Mouse (Mus musculus) thymus, postnatal 10 days (tissue): ENCODE data around the gene C9.

Source experiments
- DNase-seq, 2 experiments: peaks; one replicate each; pipeline ENCODE4 v3.0.0; 2021; ENCODE audit warnings: low spot score in 2 of 2

The C9 gene

DNA sequence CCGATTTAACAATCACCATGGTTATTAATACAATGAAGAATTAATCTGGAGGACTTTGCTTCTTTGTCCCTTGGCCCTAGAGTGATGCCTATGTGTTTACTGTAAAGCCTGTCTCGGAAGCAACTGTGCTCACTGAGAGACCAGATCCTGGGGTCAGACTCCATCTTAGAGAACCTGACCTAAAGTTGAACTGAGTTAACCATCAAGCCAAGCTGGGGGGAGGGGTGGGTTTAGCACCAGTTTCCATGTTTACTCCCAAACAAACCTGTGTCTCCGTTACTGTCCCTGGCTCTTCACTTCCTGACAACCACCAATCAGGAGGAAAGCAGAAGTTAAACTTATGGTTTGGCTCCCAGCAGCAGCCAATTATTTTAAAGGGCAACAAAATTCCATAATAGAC is 38.4 kb downstream of the C9 start:
- DNase-seq, result no peak

DNA sequence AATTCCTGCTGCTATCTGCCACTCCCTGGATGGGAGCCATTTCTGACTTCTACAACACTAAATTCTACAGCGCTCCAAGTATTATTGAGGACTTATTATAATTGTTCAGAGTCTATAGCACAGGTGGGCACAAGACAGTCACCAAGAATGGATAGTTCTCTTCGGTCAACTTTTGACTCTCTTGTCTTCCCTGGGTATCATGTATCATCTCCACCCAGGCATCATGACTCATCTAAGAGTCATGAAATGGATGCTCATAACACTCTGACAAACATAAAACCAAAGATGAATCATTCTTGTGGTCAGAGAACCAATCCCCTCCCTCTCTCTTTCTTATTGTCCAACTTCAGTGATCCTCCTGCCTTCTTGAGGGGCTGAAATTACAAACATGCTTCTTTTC is 47.3 kb downstream of the C9 start:
- no peak for DNase-seq

DNA sequence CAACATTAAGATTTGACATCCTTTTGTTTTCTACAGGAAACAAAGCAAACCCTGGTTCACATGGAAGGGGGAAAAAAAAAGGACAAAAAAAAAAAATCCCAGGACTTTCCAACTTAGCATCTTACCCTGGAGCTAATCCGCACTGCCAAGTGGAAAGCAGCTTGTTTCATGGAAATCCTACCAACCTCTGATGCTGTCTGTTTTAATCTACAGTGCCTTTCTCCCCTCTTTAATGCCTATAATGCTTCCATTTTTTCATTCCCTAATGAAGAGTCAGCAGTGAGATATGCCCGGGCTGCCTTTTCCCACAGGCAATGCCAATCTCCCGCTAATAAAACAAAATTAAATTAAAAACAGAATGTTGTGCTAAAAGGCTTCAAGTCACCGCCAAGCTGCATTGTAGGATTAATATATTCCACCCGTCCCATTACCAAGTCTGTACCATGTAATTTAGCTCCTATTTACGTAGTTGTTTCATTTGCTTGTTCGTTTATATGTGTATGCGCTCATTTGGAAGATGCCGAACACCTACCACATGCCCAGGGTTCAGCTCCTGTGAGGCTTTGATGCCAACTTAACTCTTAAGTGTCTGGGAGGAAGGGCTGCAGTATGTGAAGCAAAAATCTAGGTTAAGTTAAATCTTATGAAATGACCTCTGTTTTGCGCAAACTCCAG is 53.4 kb downstream of the C9 start:
- no peak for DNase-seq

DNA sequence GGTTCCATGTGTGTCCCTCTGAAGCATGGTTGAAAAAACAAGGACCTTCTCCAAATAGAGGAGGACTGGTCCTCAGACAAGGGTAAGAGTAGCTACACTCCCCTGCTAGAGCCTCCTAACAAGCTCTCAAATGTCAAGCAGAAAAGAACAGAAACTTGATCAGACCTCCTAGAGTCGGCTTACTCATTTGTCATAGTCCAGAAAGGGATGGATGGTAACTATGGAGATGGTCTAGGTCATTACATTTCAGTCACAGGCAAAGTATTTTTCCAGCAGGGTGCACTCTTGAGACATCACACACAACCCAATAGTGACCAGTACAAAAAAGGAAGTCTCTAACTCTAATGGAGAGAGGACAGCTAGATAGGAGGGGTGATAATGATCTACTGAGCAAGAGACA is 55.7 kb downstream of the C9 start:
- no peak for DNase-seq

DNA sequence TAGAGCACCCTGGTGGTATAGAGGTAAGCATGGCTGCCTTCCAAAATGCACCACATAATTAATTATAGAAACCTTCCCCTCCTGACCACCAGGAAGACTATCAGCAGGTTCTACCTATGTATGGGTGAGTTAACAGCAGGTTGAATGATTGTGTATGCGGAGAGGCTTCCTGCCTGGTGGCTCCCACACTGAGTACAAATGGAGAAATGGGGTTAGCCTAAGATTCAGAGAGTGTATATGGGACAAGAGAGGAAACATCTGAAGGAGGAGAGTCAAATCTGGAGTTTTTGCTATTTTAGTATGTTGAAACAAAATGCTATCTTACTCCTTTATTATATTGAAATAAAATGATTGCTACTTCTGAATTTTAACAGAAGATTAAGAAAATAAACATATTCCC is 72.4 kb downstream of the C9 start:
- no peak for DNase-seq

DNA sequence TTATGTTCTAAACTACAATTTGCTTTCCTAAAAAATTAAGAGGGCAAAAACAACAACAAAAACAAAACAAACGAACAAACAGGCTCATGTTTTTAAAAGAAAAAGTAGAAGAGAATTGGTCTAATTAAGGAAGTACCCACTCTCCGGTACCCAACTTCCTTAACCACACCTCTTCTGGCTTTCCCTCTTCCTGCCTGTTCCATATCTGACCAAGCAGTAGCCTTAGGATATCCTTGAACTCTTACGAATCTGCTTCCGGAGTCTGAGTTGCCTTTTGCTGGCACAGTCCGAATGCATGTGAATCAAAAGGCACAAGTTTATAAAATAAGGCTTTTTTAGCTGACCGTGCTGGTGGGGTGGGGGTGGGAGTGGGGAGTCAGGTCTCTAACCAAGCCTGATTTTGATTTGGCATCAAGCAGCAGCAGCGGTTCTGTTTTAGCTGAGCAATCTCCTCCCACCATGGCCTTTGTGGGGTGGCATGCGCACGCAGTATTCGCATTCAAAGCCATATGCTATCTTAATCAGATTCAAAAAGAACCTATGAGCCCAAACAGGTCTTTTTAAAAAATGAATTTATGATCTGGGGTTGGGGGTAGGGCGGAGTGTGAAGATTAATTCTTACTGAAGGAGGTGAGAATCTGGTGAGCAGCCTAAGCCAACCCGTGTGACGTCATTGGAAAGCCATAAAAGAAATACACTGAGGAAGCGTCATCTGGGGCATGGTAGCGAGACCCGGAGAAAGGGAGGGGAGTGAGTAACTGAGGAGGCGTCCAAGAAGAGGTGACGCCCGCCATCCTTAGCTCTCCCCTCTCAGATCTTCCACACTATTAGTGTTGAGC is 74.5 kb downstream of the C9 start:
- DNase-seq, result no peak

DNA sequence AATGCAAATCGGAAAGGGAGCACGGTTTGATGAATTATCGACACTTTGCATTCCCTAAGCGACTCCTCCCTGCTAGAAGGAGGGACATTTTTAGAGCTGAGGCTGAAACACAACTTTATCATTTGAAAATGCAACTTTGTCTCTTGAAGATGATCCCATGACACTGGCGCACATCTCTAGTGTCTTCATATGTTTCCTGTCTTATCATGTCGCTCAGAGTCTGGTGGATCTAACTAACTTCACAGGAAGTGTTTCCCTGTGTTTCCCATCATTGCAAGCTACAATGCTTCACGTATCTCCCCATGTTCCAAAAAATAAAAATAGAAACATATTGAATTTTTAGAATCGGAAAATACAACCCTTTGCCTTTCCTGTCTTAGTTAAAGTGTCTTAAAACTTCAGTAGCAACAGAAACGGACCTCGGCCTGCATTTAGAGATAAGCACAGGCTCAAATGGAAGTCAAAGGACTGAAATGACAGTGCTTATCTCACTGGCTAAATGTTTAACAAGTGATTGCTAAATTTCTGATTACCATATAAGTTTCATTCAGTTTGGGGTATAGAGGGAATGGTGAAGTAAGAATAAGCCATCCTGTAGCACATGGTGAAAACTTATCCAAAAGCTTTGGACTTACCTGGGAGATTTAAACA is 75.5 kb downstream of the C9 start:
- no peak for DNase-seq

DNA sequence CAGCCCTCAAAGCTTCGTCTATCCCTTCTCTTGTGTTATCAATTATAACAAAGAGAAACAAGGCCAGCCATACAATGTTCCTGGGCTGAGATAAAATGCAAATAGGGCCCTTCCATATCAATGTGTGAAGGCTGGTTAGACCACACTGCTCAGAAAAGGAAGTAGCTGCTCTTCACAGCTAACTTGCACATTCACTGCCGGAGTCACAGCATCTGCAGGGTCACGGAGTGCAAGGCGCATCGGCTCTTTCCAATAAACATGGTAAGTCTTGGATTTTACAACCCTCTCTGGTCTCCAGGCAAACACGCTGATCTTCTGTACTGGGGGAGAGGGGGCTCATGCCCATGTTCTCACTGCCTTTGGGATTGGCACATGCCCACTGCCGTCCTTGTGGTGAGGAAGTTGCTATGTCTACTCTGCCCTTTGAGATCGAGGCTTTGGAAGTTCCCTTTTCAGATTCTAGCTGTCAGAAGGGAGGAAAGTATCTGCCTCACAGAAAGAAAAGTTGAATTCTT is 77.6 kb downstream of the C9 start, which contains the start of gene Fyb:
Gene Fyb (plus strand): TSS at position 201 of the 515 bp plus-strand sequence.
- peak in 1 of 2 experiments; percentile 8 for DNase-seq

DNA sequence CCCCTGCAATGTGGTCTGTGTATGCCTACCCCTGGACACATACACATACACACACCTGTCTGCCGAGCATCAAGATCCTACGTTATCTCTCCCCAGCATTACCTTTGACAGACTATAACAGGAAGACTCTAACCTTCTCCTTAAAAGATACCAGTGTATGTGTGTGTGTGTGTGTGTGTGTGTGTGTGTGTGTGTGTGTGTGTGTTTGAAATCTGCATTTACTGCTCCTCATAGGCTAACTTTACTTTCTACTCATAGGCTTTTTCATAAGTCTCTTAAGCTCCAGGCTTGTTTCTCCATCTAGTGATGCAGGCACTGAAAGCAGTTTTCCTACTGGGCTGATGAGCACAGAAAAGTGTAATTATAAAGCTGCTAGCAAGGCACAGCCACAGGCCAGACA is 79.7 kb downstream of the C9 start:
- DNase-seq, result no peak

DNA sequence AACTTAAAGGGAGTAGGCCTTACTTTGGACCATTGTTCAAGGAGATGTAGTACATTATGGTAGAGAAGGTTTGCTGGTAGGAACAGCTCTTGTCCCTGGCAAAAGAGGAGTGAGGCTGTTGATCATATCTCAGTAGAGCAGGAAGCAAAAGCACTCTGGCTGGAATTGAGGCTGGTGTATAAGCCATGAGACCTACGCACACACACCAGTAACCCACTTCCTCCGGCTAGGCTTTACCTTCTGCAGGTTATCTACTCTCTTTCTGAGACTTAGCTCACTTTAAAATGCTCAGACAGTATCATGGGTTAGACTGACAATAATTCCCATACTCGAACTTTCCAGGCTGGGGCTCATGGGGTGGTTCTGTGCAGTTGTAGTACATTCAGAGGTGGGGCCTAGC is 80.3 kb downstream of the C9 start:
- peak in 1 of 2 experiments; percentile 8 for DNase-seq

DNA sequence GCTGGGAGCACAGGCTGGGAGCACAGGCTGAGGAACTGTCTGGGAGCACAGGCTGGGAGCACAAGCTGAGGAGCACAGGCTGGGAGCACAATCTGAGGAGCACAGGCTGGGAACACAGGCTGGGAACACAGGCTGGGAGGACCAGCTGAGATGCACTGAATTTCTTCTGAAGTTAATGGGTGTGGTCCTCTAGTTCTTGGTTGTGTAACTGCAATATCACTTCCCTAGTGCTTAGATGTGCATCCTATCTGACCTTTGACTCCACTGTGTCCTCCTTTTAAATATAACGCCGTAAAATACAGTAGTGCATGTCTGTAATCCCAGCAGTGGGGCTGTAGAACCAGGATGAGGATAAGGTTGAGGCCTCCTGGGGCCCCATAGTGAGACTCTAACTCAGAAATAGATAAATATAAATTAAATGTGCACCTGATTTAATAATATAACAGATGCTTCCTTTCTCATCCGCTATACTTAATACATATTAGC is 88.8 kb downstream of the C9 start:
- no peak for DNase-seq

DNA sequence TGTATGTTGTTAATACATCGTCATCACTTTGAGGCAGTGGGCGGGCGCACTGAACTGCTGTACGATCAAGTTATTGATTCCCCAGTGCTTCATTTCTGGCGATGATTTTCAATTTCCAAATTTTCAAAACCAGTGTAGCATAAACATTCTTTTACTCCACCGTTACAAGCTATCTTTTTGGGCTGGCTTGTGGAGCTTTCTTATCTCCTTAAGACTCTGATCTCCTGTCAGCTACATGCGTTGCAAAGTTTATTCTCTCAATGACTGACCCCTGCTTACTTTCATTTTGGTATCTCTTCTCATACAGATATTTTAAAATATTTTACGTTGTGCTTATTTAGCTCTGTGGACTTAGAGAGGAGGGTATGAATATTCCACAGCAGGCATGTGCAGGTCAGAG is 89.5 kb downstream of the C9 start:
- DNase-seq, result no peak

DNA sequence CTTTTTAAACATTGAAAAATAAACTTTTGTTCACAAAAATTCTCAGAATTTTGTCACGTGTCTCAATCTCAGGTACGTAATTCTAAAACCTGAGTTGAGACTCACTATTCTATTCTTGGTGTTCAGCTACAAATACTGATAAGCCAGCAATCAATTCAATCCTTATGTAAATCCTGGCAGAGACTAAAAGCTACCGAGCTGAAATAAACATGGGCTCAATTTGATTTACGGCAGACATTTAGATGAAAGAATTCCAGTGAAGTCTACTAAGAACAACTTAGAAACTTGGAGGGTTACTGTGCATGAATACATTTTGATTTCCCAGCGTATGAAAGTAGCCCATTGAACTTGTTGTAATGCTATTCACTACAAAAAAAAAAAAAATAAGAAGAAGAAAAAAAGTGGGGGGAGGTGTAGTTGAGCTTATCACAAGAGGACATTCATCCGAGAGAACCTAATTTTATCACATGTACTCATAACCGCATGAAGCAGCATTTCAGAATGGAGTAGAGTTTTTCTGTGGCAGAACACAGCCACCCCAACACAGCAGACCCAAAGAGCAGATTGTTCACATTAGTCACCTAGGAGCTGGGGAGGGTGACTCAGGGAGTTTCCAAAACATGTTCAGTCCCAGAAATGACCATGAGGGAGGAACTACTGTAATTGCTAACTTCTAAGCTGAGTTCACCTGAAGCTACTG is 94.7 kb downstream of the C9 start:
- DNase-seq, result no peak
